ENCODE assay signal across 23 mouse cellular contexts in the genomic region with DNA sequence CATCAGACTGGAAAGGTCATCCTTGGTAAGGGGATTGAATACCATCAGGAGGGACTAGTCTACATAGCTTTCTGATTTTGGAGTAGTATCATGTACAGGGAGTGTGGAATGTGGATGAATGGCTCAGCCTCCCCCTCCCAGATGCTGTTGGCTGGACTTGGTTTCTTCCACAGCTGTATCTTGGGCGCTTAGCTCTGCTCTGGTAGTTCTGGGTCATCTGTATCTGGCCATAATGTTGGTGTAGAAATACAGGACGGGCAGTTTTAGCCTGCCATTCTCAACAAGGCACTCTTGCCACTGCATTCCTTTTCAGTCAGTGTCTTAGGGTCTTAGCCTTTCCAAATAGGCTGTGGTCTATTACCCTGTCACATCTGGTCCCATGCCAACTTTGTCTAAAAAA. TPM values are rescaled to one million over a fixed set of nuclear protein-coding genes. Genes with fewer than 3 reads are reported as not detected.
DNase-seq lines count a peak whose midpoint lies in the region; ATAC-seq and TF ChIP-seq lines count a peak whose summit lies in the region.
"Had no signal": no experiment of that assay in that cellular context is flagged by ENCODE, and none has a peak within 500 bp of the region (broad histone marks: within the 10 kb centered on the region; RNA-seq: fewer than 3 reads in every experiment).

No protein-coding gene starts in this region.

- no peak overlapping the region for H3K4me3 ChIP-seq in gastrocnemius, adult 2 months
- no peak overlapping the region for H3K4me3 ChIP-seq in heart, embryonic 15.5 days
- no peak overlapping the region for H3K4me3 ChIP-seq in heart, embryonic 10.5 days
- no peak overlapping the region for H3K4me3 ChIP-seq in kidney, postnatal 0 days (replicated peaks; ENCODE audit: low read depth, low read length)
- H3K4me3 ChIP-seq in kidney, embryonic 16.5 days (ENCODE audit: low read length): no peak overlapping the region
- H3K4me3 ChIP-seq in brown adipose tissue, adult 24 weeks (ENCODE audit: insufficient read depth, low read depth, low read length): no peak overlapping the region
- H3K4me3 ChIP-seq: embryonic facial prominence, embryonic 15.5 days; erythroblast, embryonic 14.5 days; forebrain, embryonic 10.5 days had no signal

- TF ChIP-seq CTCF in gastrocnemius, adult 2 months (IDR thresholded peaks at IDR 0.05): no peak
- no peak for TF ChIP-seq CTCF in kidney, postnatal 0 days (IDR thresholded peaks at IDR 0.05; ENCODE audit: low read depth)

- intact Hi-C loops in gastrocnemius, adult 2 months (cut with DNase I): no loop called here
- intact Hi-C loops in gastrocnemius, postnatal 36 days (cut with DNase I): no loop called here

- no peak overlapping the region for H3K4me2 ChIP-seq in heart, embryonic 15.5 days
- no peak overlapping the region for H3K4me2 ChIP-seq in kidney, postnatal 0 days (ENCODE audit: low read length)
- no peak overlapping the region for H3K4me2 ChIP-seq in kidney, embryonic 16.5 days (replicated peaks; ENCODE audit: low read depth, low read length)
- H3K4me2 ChIP-seq: embryonic facial prominence, embryonic 15.5 days; hindbrain, embryonic 14.5 days had no signal

- 53% methylated on average over 2 of the region's 2 CpGs for WGBS in heart, embryonic 15.5 days
- WGBS in heart, embryonic 10.5 days: 84% methylated on average over 2 of the region's 2 CpGs
- whole genome bisulfite sequencing in kidney, postnatal 0 days: 45% methylated on average over 2 of the region's 2 CpGs
- WGBS in kidney, embryonic 16.5 days: 60% methylated on average over 2 of the region's 2 CpGs

- no peaks in the 10 kb centered on the region for H3K27me3 ChIP-seq in heart, embryonic 15.5 days
- H3K27me3 ChIP-seq in heart, embryonic 10.5 days (ENCODE audit: insufficient read depth, poor library complexity, severe bottlenecking): no peaks in the 10 kb centered on the region
- no peaks in the 10 kb centered on the region for H3K27me3 ChIP-seq in kidney, postnatal 0 days (ENCODE audit: insufficient read depth, low read length)
- no peaks in the 10 kb centered on the region for H3K27me3 ChIP-seq in kidney, embryonic 16.5 days (ENCODE audit: insufficient read depth, low read length)
- H3K27me3 ChIP-seq: embryonic facial prominence, embryonic 15.5 days had no signal

- H3K4me1 ChIP-seq in heart, embryonic 15.5 days (replicated peaks): peaks cover 55% of the 10 kb centered on the region
- peaks cover 47% of the 10 kb centered on the region for H3K4me1 ChIP-seq in heart, embryonic 10.5 days
- H3K4me1 ChIP-seq in kidney, postnatal 0 days (replicated peaks; ENCODE audit: insufficient read depth, low read length): peaks cover 13% of the 10 kb centered on the region; the same call in 1 of the 2 replicates
- peaks cover 19% of the 10 kb centered on the region for H3K4me1 ChIP-seq in kidney, embryonic 16.5 days (ENCODE audit: insufficient read depth, low read length)
- H3K4me1 ChIP-seq in brown adipose tissue, adult 24 weeks (ENCODE audit: control insufficient read depth, insufficient read depth, insufficient read length, low read length): peaks cover 22% of the 10 kb centered on the region

- no peaks in the 10 kb centered on the region for H3K9me3 ChIP-seq in heart, embryonic 15.5 days (replicated peaks)
- no peaks in the 10 kb centered on the region for H3K9me3 ChIP-seq in heart, embryonic 10.5 days
- no peaks in the 10 kb centered on the region for H3K9me3 ChIP-seq in kidney, postnatal 0 days (replicated peaks; ENCODE audit: low read length)
- no peaks in the 10 kb centered on the region for H3K9me3 ChIP-seq in kidney, embryonic 16.5 days (ENCODE audit: low read length)
- H3K9me3 ChIP-seq: embryonic facial prominence, embryonic 15.5 days; forebrain, embryonic 10.5 days; G1E had no signal

- no peak; the same call in 1 of the 2 replicates for ATAC-seq in heart, embryonic 15.5 days (replicated peaks; ENCODE audit: insufficient number of reproducible peaks, insufficient read depth, low FRiP score, low read depth)
- ATAC-seq in kidney, postnatal 0 days (replicated peaks; ENCODE audit: low FRiP score, low read depth): peak; percentile 72; the same call in 1 of the 2 replicates
- no peak for ATAC-seq in kidney, embryonic 16.5 days (ENCODE audit: low FRiP score, low TSS enrichment)
- ATAC-seq: CD4-positive, CD25-positive, alpha-beta regulatory T cell, adult 4 months; forebrain, embryonic 14.5 days; intestine, embryonic 16.5 days had no signal

- no peak for DNase-seq in gastrocnemius, adult 2 months
- no peak for DNase-seq in gastrocnemius, postnatal 36 days
- DNase-seq in heart, embryonic 10.5 days (ENCODE audit: low spot score): no peak
- DNase-seq in kidney, postnatal 0 days (ENCODE audit: low spot score): peak; percentile 72
- DNase-seq: adrenal gland, adult 8-10 months; adrenal gland, postnatal 36 days; B cell, adult 2 months; cerebellum, adult 11 months; cerebellum, adult 8-10 months; cerebellum, postnatal 14 days; embryo, embryonic 11 days had no signal

- no peaks in the 10 kb centered on the region for H3K36me3 ChIP-seq in heart, embryonic 15.5 days
- H3K36me3 ChIP-seq in heart, embryonic 10.5 days: peaks cover 5% of the 10 kb centered on the region; the same call in 1 of the 2 replicates
- no peaks in the 10 kb centered on the region for H3K36me3 ChIP-seq in kidney, postnatal 0 days (ENCODE audit: insufficient read depth, low read length)
- H3K36me3 ChIP-seq in kidney, embryonic 16.5 days (ENCODE audit: insufficient read depth, low read length): peaks cover 3% of the 10 kb centered on the region

- peak overlapping the region; percentile 52 for H3K27ac ChIP-seq in gastrocnemius, adult 2 months
- H3K27ac ChIP-seq in heart, embryonic 15.5 days: peak overlapping the region; percentile 42; the same call in 1 of the 2 replicates
- no peak overlapping the region for H3K27ac ChIP-seq in heart, embryonic 10.5 days
- no peak overlapping the region for H3K27ac ChIP-seq in kidney, postnatal 0 days
- no peak overlapping the region for H3K27ac ChIP-seq in kidney, embryonic 16.5 days (ENCODE audit: low read length)
- peak overlapping the region; percentile 36; the same call in 1 of the 2 replicates for H3K27ac ChIP-seq in brown adipose tissue, adult 24 weeks (replicated peaks; ENCODE audit: low read depth, low read length)
- H3K27ac ChIP-seq: embryonic facial prominence, embryonic 15.5 days; forebrain, embryonic 10.5 days; hindbrain, embryonic 14.5 days had no signal

- H3K9ac ChIP-seq in heart, embryonic 15.5 days: no peak overlapping the region
- H3K9ac ChIP-seq in kidney, postnatal 0 days (ENCODE audit: low read depth, low read length): no peak overlapping the region
- no peak overlapping the region for H3K9ac ChIP-seq in kidney, embryonic 16.5 days (replicated peaks; ENCODE audit: low read length)
- H3K9ac ChIP-seq: embryonic facial prominence, embryonic 15.5 days; hindbrain, embryonic 14.5 days had no signal

RNA-seq across cellular contexts. Expression of gene Yy1, which starts 8.8 kb away (rescaled TPM):
- 10 to 100 TPM; 33.4 to 35.6 TPM for total RNA-seq in gastrocnemius, adult 2 months (2021)
- 10 to 100 TPM; 24.6 to 28.5 TPM for total RNA-seq in gastrocnemius, postnatal 36 days (2021)
- 10.5 and 13.1 TPM in 2 replicates for polyA plus RNA-seq in heart, embryonic 15.5 days (2015; fragmentation: Nextera tagmentation; extraction: Ambion mirVana)
- 11.8 and 17.5 TPM in 2 replicates for polyA plus RNA-seq in heart, embryonic 10.5 days (2016; fragmentation: Nextera tagmentation; extraction: Ambion mirVana)
- 15.6 and 17.3 TPM in 2 replicates for polyA plus RNA-seq in kidney, postnatal 0 days (2015; fragmentation: Nextera tagmentation; extraction: Ambion mirVana)
- 15.9 and 16.9 TPM in 2 replicates for polyA plus RNA-seq in kidney, embryonic 16.5 days (2015; fragmentation: Nextera tagmentation; extraction: Ambion mirVana)
- 27.6 and 29.0 TPM in 2 replicates for polyA plus RNA-seq in brown adipose tissue, adult 24 weeks (2012; ENCODE audit: insufficient read depth, insufficient read length, missing spikeins)

RNA-seq across cellular contexts. Expression of gene Slc25a29, which starts 34.1 kb away (rescaled TPM):
- 10 to 100 TPM; 11.9 to 12.1 TPM for total RNA-seq in gastrocnemius, adult 2 months (2021)
- total RNA-seq in gastrocnemius, postnatal 36 days (2021): 1 to 10 TPM; 7.3 to 9.2 TPM
- 3.1 and 5.3 TPM in 2 replicates for polyA plus RNA-seq in heart, embryonic 15.5 days (2015; fragmentation: Nextera tagmentation; extraction: Ambion mirVana)
- 5.5 and 6.8 TPM in 2 replicates for polyA plus RNA-seq in heart, embryonic 10.5 days (2016; fragmentation: Nextera tagmentation; extraction: Ambion mirVana)
- polyA plus RNA-seq in kidney, postnatal 0 days (2015; fragmentation: Nextera tagmentation; extraction: Ambion mirVana): 6.4 and 6.6 TPM in 2 replicates
- polyA plus RNA-seq in kidney, embryonic 16.5 days (2015; fragmentation: Nextera tagmentation; extraction: Ambion mirVana): 8.5 and 9.1 TPM in 2 replicates
- 1.2 and 1.8 TPM in 2 replicates for polyA plus RNA-seq in brown adipose tissue, adult 24 weeks (2012; ENCODE audit: insufficient read depth, insufficient read length, missing spikeins)
- total RNA-seq: hematopoietic stem cell, adult 5-6 weeks had no signal

RNA-seq across cellular contexts. Expression of gene Slc25a47, which starts 34.2 kb away (rescaled TPM):
- total RNA-seq in gastrocnemius, adult 2 months (2021): 1 to 10 TPM; 7.7 to 8.8 TPM
- total RNA-seq in gastrocnemius, postnatal 36 days (2021): 1 to 10 TPM; 4.9 to 6.8 TPM
- 4.3 and 5.5 TPM in 2 replicates for polyA plus RNA-seq in heart, embryonic 15.5 days (2015; fragmentation: Nextera tagmentation; extraction: Ambion mirVana)
- polyA plus RNA-seq in heart, embryonic 10.5 days (2016; fragmentation: Nextera tagmentation; extraction: Ambion mirVana): 7.0 and 7.3 TPM in 2 replicates
- 7.1 and 7.6 TPM in 2 replicates for polyA plus RNA-seq in kidney, postnatal 0 days (2015; fragmentation: Nextera tagmentation; extraction: Ambion mirVana)
- 9.9 and 12.0 TPM in 2 replicates for polyA plus RNA-seq in kidney, embryonic 16.5 days (2015; fragmentation: Nextera tagmentation; extraction: Ambion mirVana)
- 3.3 and 5.6 TPM in 2 replicates for polyA plus RNA-seq in brown adipose tissue, adult 24 weeks (2012; ENCODE audit: insufficient read depth, insufficient read length, missing spikeins)

Comparison
In these comparisons a context has a peak if more than half of its experiments do, and no peak if none do; other contexts are left out.
1. H3K27ac ChIP-seq: peak in gastrocnemius, adult 2 months (single experiment), heart, embryonic 15.5 days (single experiment) and brown adipose tissue, adult 24 weeks (single experiment); none in heart, embryonic 10.5 days (single experiment), kidney, postnatal 0 days (single experiment) and kidney, embryonic 16.5 days (single experiment).